Mouse (Mus musculus): ENCODE measurements around the gene 4933411K16Rik. TPM values are rescaled to one million over a fixed set of nuclear protein-coding genes. Genes with fewer than 3 reads are reported as not detected.

Gene 4933411K16Rik
- polyA plus RNA-seq, 1 experiment from 2014 or later = not detected

GRCm38 (mm10) chr19:42031112-42031511, 20.9 kb upstream of the 4933411K16Rik start:
- Histone ChIP-seq H3K36me3 (ENCODE audit: control insufficient read depth, insufficient read depth, low read length) (no peaks in the 10 kb centered on the region; the same call in 1 of the 2 replicates), H3K27me3 (ENCODE audit: control insufficient read depth, insufficient read depth, low read length) (no peaks in the 10 kb centered on the region), H3K9ac (ENCODE audit: low read length) (no peak overlapping the region), H3K27ac (ENCODE audit: low read depth, low read length) (no peak overlapping the region), H3K4me1 (ENCODE audit: control insufficient read depth, insufficient read depth, low read length) (peaks cover 2% of the 10 kb centered on the region; the same call in 1 of the 2 replicates), H3K4me3 (ENCODE audit: low read depth, low read length) (no peak overlapping the region), H3K9me3 (ENCODE audit: control insufficient read depth, low read length) (no peaks in the 10 kb centered on the region), H3K4me2 (ENCODE audit: low read depth) (no peak overlapping the region)
- DNase-seq (ENCODE audit: low spot score) (no peak), ATAC-seq (ENCODE audit: insufficient read depth, low FRiP score, low TSS enrichment) (no peak)
- WGBS = 82% methylated on average over 5 of the region's 5 CpGs

GRCm38 (mm10) chr19:42033611-42034010, 18.4 kb upstream of the 4933411K16Rik start:
- Histone ChIP-seq H3K9ac (ENCODE audit: low read length) (no peak overlapping the region), H3K27me3 (ENCODE audit: control insufficient read depth, insufficient read depth, low read length) (no peaks in the 10 kb centered on the region), H3K36me3 (ENCODE audit: control insufficient read depth, insufficient read depth, low read length) (no peaks in the 10 kb centered on the region; the same call in 1 of the 2 replicates), H3K4me1 (ENCODE audit: control insufficient read depth, insufficient read depth, low read length) (no peaks in the 10 kb centered on the region; the same call in 1 of the 2 replicates), H3K4me2 (ENCODE audit: low read depth) (no peak overlapping the region), H3K27ac (ENCODE audit: low read depth, low read length) (no peak overlapping the region), H3K4me3 (ENCODE audit: low read depth, low read length) (no peak overlapping the region), H3K9me3 (ENCODE audit: control insufficient read depth, low read length) (no peaks in the 10 kb centered on the region)
- ATAC-seq (ENCODE audit: insufficient read depth, low FRiP score, low TSS enrichment) = no peak
- no peak for DNase-seq (ENCODE audit: low spot score)
- WGBS = 84% methylated on average over 14 of the region's 14 CpGs

GRCm38 (mm10) chr19:42034146-42034775, 17.8 kb upstream of the 4933411K16Rik start:
- WGBS = 73% methylated on average over 9 of the region's 9 CpGs
- H3K9ac ChIP-seq (ENCODE audit: low read length) = no peak overlapping the region; the same call in 1 of the 2 replicates
- no peaks in the 10 kb centered on the region; the same call in 1 of the 2 replicates for H3K36me3 ChIP-seq (ENCODE audit: control insufficient read depth, insufficient read depth, low read length)
- no peak overlapping the region for H3K4me2 ChIP-seq (ENCODE audit: low read depth)
- H3K27me3 ChIP-seq (ENCODE audit: control insufficient read depth, insufficient read depth, low read length) = no peaks in the 10 kb centered on the region
- ATAC-seq (ENCODE audit: insufficient read depth, low FRiP score, low TSS enrichment) (no peak), DNase-seq (ENCODE audit: low spot score) (no peak)
- no peaks in the 10 kb centered on the region; the same call in 1 of the 2 replicates for H3K4me1 ChIP-seq (ENCODE audit: control insufficient read depth, insufficient read depth, low read length)
- H3K4me3 ChIP-seq (ENCODE audit: low read depth, low read length) = no peak overlapping the region
- no peaks in the 10 kb centered on the region for H3K9me3 ChIP-seq (ENCODE audit: control insufficient read depth, low read length)
- H3K27ac ChIP-seq (ENCODE audit: low read depth, low read length) = no peak overlapping the region

- 51% methylated on average over 11 of the region's 11 CpGs for WGBS
- Histone ChIP-seq H3K4me2 (ENCODE audit: low read depth) (no peak overlapping the region), H3K4me1 (ENCODE audit: control insufficient read depth, insufficient read depth, low read length) (no peaks in the 10 kb centered on the region; the same call in 1 of the 2 replicates), H3K27me3 (ENCODE audit: control insufficient read depth, insufficient read depth, low read length) (no peaks in the 10 kb centered on the region), H3K9me3 (ENCODE audit: control insufficient read depth, low read length) (no peaks in the 10 kb centered on the region), H3K27ac (ENCODE audit: low read depth, low read length) (no peak overlapping the region), H3K4me3 (ENCODE audit: low read depth, low read length) (no peak overlapping the region), H3K9ac (ENCODE audit: low read length) (no peak overlapping the region), H3K36me3 (ENCODE audit: control insufficient read depth, insufficient read depth, low read length) (no peaks in the 10 kb centered on the region; the same call in 1 of the 2 replicates)
- DNase-seq (ENCODE audit: low spot score) (no peak), ATAC-seq (ENCODE audit: insufficient read depth, low FRiP score, low TSS enrichment) (no peak)
Measured at GRCm38 (mm10) chr19:42034881-42035455, 17.1 kb upstream of the 4933411K16Rik start.

- Histone ChIP-seq H3K27ac (ENCODE audit: low read depth, low read length) (no peak within 1 kb of the TSS), H3K9me3 (ENCODE audit: control insufficient read depth, low read length) (no peaks in the 10 kb centered on the region), H3K27me3 (ENCODE audit: control insufficient read depth, insufficient read depth, low read length) (no peaks in the 10 kb centered on the region), H3K36me3 (ENCODE audit: control insufficient read depth, insufficient read depth, low read length) (no peaks in the 10 kb centered on the region; the same call in 1 of the 2 replicates), H3K9ac (ENCODE audit: low read length) (no peak within 1 kb of the TSS), H3K4me2 (ENCODE audit: low read depth) (no peak within 1 kb of the TSS), H3K4me1 (ENCODE audit: control insufficient read depth, insufficient read depth, low read length) (no peaks in the 10 kb centered on the region; the same call in 1 of the 2 replicates), H3K4me3 (ENCODE audit: low read depth, low read length) (no peak within 1 kb of the TSS)
- DNase-seq (ENCODE audit: low spot score) = peak; percentile 84
- 66% methylated on average over 19 of the region's 19 CpGs for WGBS
- peak; percentile 35 for ATAC-seq (ENCODE audit: insufficient read depth, low FRiP score, low TSS enrichment)
Measured at GRCm38 (mm10) chr19:42035456-42036248, 16.4 kb upstream of the 4933411K16Rik start, which contains the start of gene Ankrd2. TSS of gene Ankrd2 (plus strand) at chr19:42036000.

GRCm38 (mm10) chr19:42036357-42036756, 15.7 kb upstream of the 4933411K16Rik start:
- H3K27me3 ChIP-seq (ENCODE audit: control insufficient read depth, insufficient read depth, low read length) = no peaks in the 10 kb centered on the region
- DNase-seq (ENCODE audit: low spot score) (no peak), ATAC-seq (ENCODE audit: insufficient read depth, low FRiP score, low TSS enrichment) (no peak)
- 87% methylated on average over 3 of the region's 3 CpGs for WGBS
- no peaks in the 10 kb centered on the region for H3K9me3 ChIP-seq (ENCODE audit: control insufficient read depth, low read length)
- no peak overlapping the region for H3K9ac ChIP-seq (ENCODE audit: low read length)
- H3K4me2 ChIP-seq (ENCODE audit: low read depth) = no peak overlapping the region
- H3K4me1 ChIP-seq (ENCODE audit: control insufficient read depth, insufficient read depth, low read length) = no peaks in the 10 kb centered on the region; the same call in 1 of the 2 replicates
- no peak overlapping the region for H3K4me3 ChIP-seq (ENCODE audit: low read depth, low read length)
- no peak overlapping the region for H3K27ac ChIP-seq (ENCODE audit: low read depth, low read length)
- no peaks in the 10 kb centered on the region; the same call in 1 of the 2 replicates for H3K36me3 ChIP-seq (ENCODE audit: control insufficient read depth, insufficient read depth, low read length)

- H3K4me2 ChIP-seq (ENCODE audit: low read depth) = no peak overlapping the region
- no peaks in the 10 kb centered on the region for H3K9me3 ChIP-seq (ENCODE audit: control insufficient read depth, low read length)
- no peak overlapping the region for H3K4me3 ChIP-seq (ENCODE audit: low read depth, low read length)
- ATAC-seq (ENCODE audit: insufficient read depth, low FRiP score, low TSS enrichment) = no peak
- no peak overlapping the region for H3K9ac ChIP-seq (ENCODE audit: low read length)
- 76% methylated on average over 11 of the region's 11 CpGs for WGBS
- no peaks in the 10 kb centered on the region; the same call in 1 of the 2 replicates for H3K36me3 ChIP-seq (ENCODE audit: control insufficient read depth, insufficient read depth, low read length)
- H3K27ac ChIP-seq (ENCODE audit: low read depth, low read length) = no peak overlapping the region
- H3K4me1 ChIP-seq (ENCODE audit: control insufficient read depth, insufficient read depth, low read length) = no peaks in the 10 kb centered on the region; the same call in 1 of the 2 replicates
- no peaks in the 10 kb centered on the region for H3K27me3 ChIP-seq (ENCODE audit: control insufficient read depth, insufficient read depth, low read length)
- DNase-seq (ENCODE audit: low spot score) = no peak
Measured at GRCm38 (mm10) chr19:42037167-42037702, 14.8 kb upstream of the 4933411K16Rik start.

- Histone ChIP-seq H3K27ac (ENCODE audit: low read depth, low read length) (no peak overlapping the region), H3K9me3 (ENCODE audit: control insufficient read depth, low read length) (no peaks in the 10 kb centered on the region), H3K36me3 (ENCODE audit: control insufficient read depth, insufficient read depth, low read length) (no peaks in the 10 kb centered on the region; the same call in 1 of the 2 replicates), H3K9ac (ENCODE audit: low read length) (no peak overlapping the region), H3K4me2 (ENCODE audit: low read depth) (no peak overlapping the region), H3K4me1 (ENCODE audit: control insufficient read depth, insufficient read depth, low read length) (no peaks in the 10 kb centered on the region; the same call in 1 of the 2 replicates), H3K4me3 (ENCODE audit: low read depth, low read length) (no peak overlapping the region), H3K27me3 (ENCODE audit: control insufficient read depth, insufficient read depth, low read length) (no peaks in the 10 kb centered on the region)
- 89% methylated on average over 12 of the region's 12 CpGs for WGBS
- no peak for DNase-seq (ENCODE audit: low spot score)
- ATAC-seq (ENCODE audit: insufficient read depth, low FRiP score, low TSS enrichment) = no peak
Measured at GRCm38 (mm10) chr19:42038310-42038709, 13.7 kb upstream of the 4933411K16Rik start.
